Mouse (Mus musculus): ENCODE results near the gene Polr1c. TPM values are rescaled to one million over a fixed set of nuclear protein-coding genes. Genes with fewer than 3 reads are reported as not detected.

Gene Polr1c
- polyA plus RNA-seq, 1 experiment from 2014 or later: 127 TPM

DNA sequence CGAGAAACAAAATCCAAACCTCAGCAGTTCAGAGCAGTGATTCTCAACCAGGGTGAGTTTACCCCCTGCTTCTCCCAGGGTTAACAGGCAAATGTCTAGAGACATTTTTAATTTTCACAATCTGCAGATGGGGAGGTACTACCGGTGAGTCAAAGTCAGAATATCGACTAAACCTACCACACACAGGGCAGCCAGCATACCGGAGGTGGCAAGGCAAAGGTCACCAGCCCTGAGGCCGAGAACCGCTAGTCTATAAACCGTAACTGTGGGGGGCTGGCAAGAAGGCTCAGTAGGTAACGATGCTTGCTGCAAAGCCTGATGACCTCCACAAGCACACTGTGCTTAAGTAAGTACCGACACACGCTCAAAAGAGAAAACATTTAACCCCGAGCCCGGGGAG is 17.6 kb upstream of the Polr1c start:
- Histone ChIP-seq H3K36me3 (replicated peaks; ENCODE audit: control insufficient read depth, insufficient read depth, low read depth, low read length) (peaks cover 11% of the 10 kb centered on the region), H3K4me1 (ENCODE audit: control insufficient read depth, insufficient read depth, low read length) (no peaks in the 10 kb centered on the region), H3K4me3 (ENCODE audit: low read depth, low read length) (no peak overlapping the region), H3K9ac (replicated peaks; ENCODE audit: low read length) (no peak overlapping the region), H3K27ac (replicated peaks; ENCODE audit: low read depth, low read length) (no peak overlapping the region), H3K9me3 (replicated peaks; ENCODE audit: control insufficient read depth, low read length) (no peaks in the 10 kb centered on the region), H3K4me2 (ENCODE audit: low read depth, low read length) (no peak overlapping the region), H3K27me3 (ENCODE audit: control insufficient read depth, insufficient read depth, low read length) (no peaks in the 10 kb centered on the region)
- ATAC-seq (replicated peaks; ENCODE audit: insufficient number of reproducible peaks, low FRiP score, low TSS enrichment, low read depth) (no peak), DNase-seq (ENCODE audit: low spot score) (no peak)
- WGBS: 80% methylated on average over 12 of the region's 12 CpGs

DNA sequence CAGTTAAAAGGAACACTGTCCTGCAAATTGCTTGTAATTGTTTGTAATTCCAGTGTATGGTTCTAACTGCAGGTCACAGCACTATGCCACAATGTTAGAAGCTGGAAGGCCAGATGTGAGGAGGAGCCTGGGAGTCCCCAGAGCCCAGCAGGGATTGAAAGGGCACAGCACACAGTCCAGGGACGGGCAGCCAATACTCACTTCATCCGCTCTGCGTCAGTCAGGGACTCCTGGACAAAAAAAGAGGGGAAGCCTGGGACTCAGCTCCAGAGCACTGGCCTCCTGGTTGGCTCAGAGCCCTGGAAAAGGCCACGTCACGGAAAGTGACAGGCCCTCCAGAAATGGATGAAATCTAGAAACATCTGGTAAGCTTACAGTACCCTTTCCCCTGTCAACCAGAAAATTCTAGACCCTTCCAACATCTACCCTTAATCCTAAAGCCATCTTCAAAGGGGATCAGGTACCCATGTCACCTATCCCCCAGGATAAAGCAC is 14.4 kb upstream of the Polr1c start:
- Histone ChIP-seq H3K36me3 (replicated peaks; ENCODE audit: control insufficient read depth, insufficient read depth, low read depth, low read length) (peaks cover 20% of the 10 kb centered on the region), H3K9me3 (replicated peaks; ENCODE audit: control insufficient read depth, low read length) (no peaks in the 10 kb centered on the region), H3K9ac (replicated peaks; ENCODE audit: low read length) (no peak overlapping the region), H3K4me2 (ENCODE audit: low read depth, low read length) (no peak overlapping the region), H3K4me3 (ENCODE audit: low read depth, low read length) (no peak overlapping the region), H3K27me3 (ENCODE audit: control insufficient read depth, insufficient read depth, low read length) (no peaks in the 10 kb centered on the region), H3K4me1 (ENCODE audit: control insufficient read depth, insufficient read depth, low read length) (no peaks in the 10 kb centered on the region), H3K27ac (replicated peaks; ENCODE audit: low read depth, low read length) (no peak overlapping the region)
- ATAC-seq (replicated peaks; ENCODE audit: insufficient number of reproducible peaks, low FRiP score, low TSS enrichment, low read depth) (no peak), DNase-seq (ENCODE audit: low spot score) (no peak)
- WGBS: 94% methylated on average over 5 of the region's 5 CpGs

GRCm38 (mm10) chr17:46259675-46260074 is 11.8 kb upstream of the Polr1c start:
- H3K4me3 ChIP-seq (ENCODE audit: low read depth, low read length): no peak overlapping the region
- no peak overlapping the region for H3K4me2 ChIP-seq (ENCODE audit: low read depth, low read length)
- WGBS: 92% methylated on average over 17 of the region's 17 CpGs
- no peaks in the 10 kb centered on the region for H3K4me1 ChIP-seq (ENCODE audit: control insufficient read depth, insufficient read depth, low read length)
- H3K9ac ChIP-seq (replicated peaks; ENCODE audit: low read length): no peak overlapping the region
- H3K9me3 ChIP-seq (replicated peaks; ENCODE audit: control insufficient read depth, low read length): no peaks in the 10 kb centered on the region
- ATAC-seq (replicated peaks; ENCODE audit: insufficient number of reproducible peaks, low FRiP score, low TSS enrichment, low read depth) (no peak), DNase-seq (ENCODE audit: low spot score) (no peak)
- H3K36me3 ChIP-seq (replicated peaks; ENCODE audit: control insufficient read depth, insufficient read depth, low read depth, low read length): peaks cover 16% of the 10 kb centered on the region
- H3K27me3 ChIP-seq (ENCODE audit: control insufficient read depth, insufficient read depth, low read length): peaks cover 4% of the 10 kb centered on the region
- no peak overlapping the region for H3K27ac ChIP-seq (replicated peaks; ENCODE audit: low read depth, low read length)

GRCm38 (mm10) chr17:46258279-46259053 is 10.6 kb upstream of the Polr1c start:
- Histone ChIP-seq H3K36me3 (replicated peaks; ENCODE audit: control insufficient read depth, insufficient read depth, low read depth, low read length) (peaks cover 16% of the 10 kb centered on the region), H3K4me3 (ENCODE audit: low read depth, low read length) (no peak overlapping the region), H3K9ac (replicated peaks; ENCODE audit: low read length) (no peak overlapping the region), H3K27me3 (ENCODE audit: control insufficient read depth, insufficient read depth, low read length) (peaks cover 11% of the 10 kb centered on the region), H3K27ac (replicated peaks; ENCODE audit: low read depth, low read length) (no peak overlapping the region), H3K4me2 (ENCODE audit: low read depth, low read length) (no peak overlapping the region), H3K9me3 (replicated peaks; ENCODE audit: control insufficient read depth, low read length) (no peaks in the 10 kb centered on the region), H3K4me1 (ENCODE audit: control insufficient read depth, insufficient read depth, low read length) (peaks cover 5% of the 10 kb centered on the region; the same call in 1 of the 2 replicates)
- no peak for ATAC-seq (replicated peaks; ENCODE audit: insufficient number of reproducible peaks, low FRiP score, low TSS enrichment, low read depth)
- no peak for DNase-seq (ENCODE audit: low spot score)
- 91% methylated on average over 30 of the region's 30 CpGs for WGBS

- Histone ChIP-seq H3K9ac (replicated peaks; ENCODE audit: low read length) (no peak overlapping the region), H3K27me3 (ENCODE audit: control insufficient read depth, insufficient read depth, low read length) (peaks cover 11% of the 10 kb centered on the region), H3K36me3 (replicated peaks; ENCODE audit: control insufficient read depth, insufficient read depth, low read depth, low read length) (peaks cover 25% of the 10 kb centered on the region), H3K27ac (replicated peaks; ENCODE audit: low read depth, low read length) (no peak overlapping the region), H3K4me1 (ENCODE audit: control insufficient read depth, insufficient read depth, low read length) (peaks cover 5% of the 10 kb centered on the region; the same call in 1 of the 2 replicates), H3K4me2 (ENCODE audit: low read depth, low read length) (no peak overlapping the region), H3K9me3 (replicated peaks; ENCODE audit: control insufficient read depth, low read length) (no peaks in the 10 kb centered on the region), H3K4me3 (ENCODE audit: low read depth, low read length) (no peak overlapping the region)
- WGBS: 34% methylated on average over 6 of the region's 6 CpGs
- ATAC-seq (replicated peaks; ENCODE audit: insufficient number of reproducible peaks, low FRiP score, low TSS enrichment, low read depth) (no peak), DNase-seq (ENCODE audit: low spot score) (no peak)
Observed at GRCm38 (mm10) chr17:46255147-46255546, 7.3 kb upstream of the Polr1c start.

DNA sequence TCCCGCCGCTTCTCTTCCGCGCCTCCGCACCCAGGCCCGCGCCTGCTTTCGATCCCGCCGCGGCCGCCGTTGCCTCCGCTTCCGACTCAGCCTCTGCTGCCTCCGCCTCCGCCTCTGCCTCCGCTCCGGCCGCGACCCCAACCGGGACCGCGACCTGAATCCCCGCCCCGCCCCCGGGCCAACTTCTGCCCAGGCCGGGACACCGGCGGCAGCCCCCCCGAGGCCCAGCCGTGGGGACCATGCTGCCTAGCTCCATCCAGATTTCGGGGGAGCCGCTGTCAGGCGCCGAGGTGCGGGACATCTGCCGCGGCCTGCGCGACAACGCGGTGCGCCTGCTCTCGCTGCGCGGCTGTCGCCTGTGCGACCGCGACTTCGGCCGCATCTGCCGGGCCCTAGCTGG is 6.3 kb upstream of the Polr1c start:
- peak overlapping the region; percentile 99 for H3K4me2 ChIP-seq (ENCODE audit: low read depth, low read length)
- H3K27me3 ChIP-seq (ENCODE audit: control insufficient read depth, insufficient read depth, low read length): peaks cover 11% of the 10 kb centered on the region

GRCm38 (mm10) chr17:46253452-46254084 is 5.7 kb upstream of the Polr1c start, which contains the start of gene Lrrc73:
TSS of gene Lrrc73 (plus strand) at chr17:46253531.
- peak within 1 kb of the TSS; percentile 60 for H3K9ac ChIP-seq (replicated peaks; ENCODE audit: low read length)
- no peaks in the 10 kb centered on the region for H3K9me3 ChIP-seq (replicated peaks; ENCODE audit: control insufficient read depth, low read length)
- peaks cover 5% of the 10 kb centered on the region; the same call in 1 of the 2 replicates for H3K4me1 ChIP-seq (ENCODE audit: control insufficient read depth, insufficient read depth, low read length)
- H3K4me3 ChIP-seq (ENCODE audit: low read depth, low read length): peak within 1 kb of the TSS; percentile 67
- whole genome bisulfite sequencing: under 1% methylated on average over 45 of the region's 48 CpGs
- H3K36me3 ChIP-seq (replicated peaks; ENCODE audit: control insufficient read depth, insufficient read depth, low read depth, low read length): peaks cover 16% of the 10 kb centered on the region
- no peak within 1 kb of the TSS; the same call in 1 of the 2 replicates for H3K27ac ChIP-seq (replicated peaks; ENCODE audit: low read depth, low read length)
- ATAC-seq (replicated peaks; ENCODE audit: insufficient number of reproducible peaks, low FRiP score, low TSS enrichment, low read depth) (peak; percentile 63; the same call in 1 of the 2 replicates), DNase-seq (ENCODE audit: low spot score) (peak; percentile 95)
- H3K4me2 ChIP-seq (ENCODE audit: low read depth, low read length): peak within 1 kb of the TSS; percentile 99
- H3K27me3 ChIP-seq (ENCODE audit: control insufficient read depth, insufficient read depth, low read length): peaks cover 11% of the 10 kb centered on the region

More for the DNA sequence above, 6.3 kb upstream of the Polr1c start:
- no peak; the same call in 1 of the 2 replicates for ATAC-seq (replicated peaks; ENCODE audit: insufficient number of reproducible peaks, low FRiP score, low TSS enrichment, low read depth)
- Histone ChIP-seq H3K4me1 (ENCODE audit: control insufficient read depth, insufficient read depth, low read length) (peaks cover 5% of the 10 kb centered on the region; the same call in 1 of the 2 replicates), H3K9ac (replicated peaks; ENCODE audit: low read length) (peak overlapping the region; percentile 60), H3K36me3 (replicated peaks; ENCODE audit: control insufficient read depth, insufficient read depth, low read depth, low read length) (peaks cover 18% of the 10 kb centered on the region), H3K4me3 (ENCODE audit: low read depth, low read length) (peak overlapping the region; percentile 67), H3K9me3 (replicated peaks; ENCODE audit: control insufficient read depth, low read length) (no peaks in the 10 kb centered on the region), H3K27ac (replicated peaks; ENCODE audit: low read depth, low read length) (no peak overlapping the region; the same call in 1 of the 2 replicates)
- WGBS: 3% methylated on average over 45 of the region's 54 CpGs
- DNase-seq (ENCODE audit: low spot score): no peak

All from embryonic facial prominence, embryonic 11.5 days (tissue).